Mouse (Mus musculus): ENCODE results near the gene Slc35f1.

- TF ChIP-seq POLR2A (IDR thresholded peaks at IDR 0.05; ENCODE audit: insufficient read depth, low read depth, low read length) (no peak), CTCF (IDR thresholded peaks at IDR 0.05) (no peak), EP300 (IDR thresholded peaks at IDR 0.05; ENCODE audit: insufficient read depth, low read depth, low read length) (no peak)
These were observed 107.1 kb downstream of the Slc35f1 start for GRCm38 (mm10) chr10:52797454-52797853.

All from heart, adult 2 months (tissue).